Mouse (Mus musculus): ENCODE data around the gene Cyp2e1. TPM values are rescaled to one million over a fixed set of nuclear protein-coding genes. Genes with fewer than 3 reads are reported as not detected.
"Not testable (repeated sequence)": the region's sequence is repeated elsewhere in the genome, so short reads cannot be mapped to it uniquely, and the experiment has no call there.

Cyp2e1 gene
- polyA plus RNA-seq (2016; fragmentation: Nextera tagmentation; extraction: Ambion mirVana): not detected in 2 replicates

DNA sequence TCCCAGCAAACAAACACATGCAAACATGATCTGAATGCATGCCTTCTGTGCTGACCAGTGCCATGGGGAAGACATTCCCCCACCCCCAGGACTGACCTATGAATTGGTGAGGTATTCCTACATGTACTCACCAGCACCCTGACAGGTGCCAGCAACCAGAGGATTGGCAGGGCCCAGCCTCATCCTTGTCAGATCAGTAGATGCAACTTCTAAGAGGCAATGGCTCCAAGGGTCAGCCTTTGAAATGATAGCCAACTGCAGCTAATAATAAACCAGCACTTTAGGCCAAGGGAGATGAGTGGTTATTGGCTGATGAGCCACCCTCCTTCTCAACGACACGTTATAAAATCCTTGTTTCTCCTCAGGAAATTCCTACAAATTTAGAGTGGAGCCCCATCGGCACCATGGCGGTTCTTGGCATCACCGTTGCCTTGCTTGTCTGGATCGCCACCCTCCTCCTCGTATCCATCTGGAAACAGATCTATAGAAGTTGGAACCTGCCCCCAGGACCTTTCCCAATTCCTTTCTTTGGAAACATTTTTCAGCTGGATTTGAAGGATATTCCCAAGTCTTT is at the start of gene Cyp2e1:
Gene Cyp2e1 (plus strand): TSS at position 293 of the 574 bp plus-strand sequence.
- Histone ChIP-seq H3K4me3 (no peak within 1 kb of the TSS), H3K9me3 (replicated peaks) (no peaks in the 10 kb centered on the region), H3K27me3 (replicated peaks) (no peaks in the 10 kb centered on the region), H3K9ac (no peak within 1 kb of the TSS), H3K27ac (no peak within 1 kb of the TSS), H3K4me1 (no peaks in the 10 kb centered on the region), H3K36me3 (no peaks in the 10 kb centered on the region), H3K4me2 (no peak within 1 kb of the TSS)
- 76% methylated on average over 7 of the region's 7 CpGs for WGBS (ENCODE audit: insufficient replicate concordance)
- ATAC-seq: no peak

DNA sequence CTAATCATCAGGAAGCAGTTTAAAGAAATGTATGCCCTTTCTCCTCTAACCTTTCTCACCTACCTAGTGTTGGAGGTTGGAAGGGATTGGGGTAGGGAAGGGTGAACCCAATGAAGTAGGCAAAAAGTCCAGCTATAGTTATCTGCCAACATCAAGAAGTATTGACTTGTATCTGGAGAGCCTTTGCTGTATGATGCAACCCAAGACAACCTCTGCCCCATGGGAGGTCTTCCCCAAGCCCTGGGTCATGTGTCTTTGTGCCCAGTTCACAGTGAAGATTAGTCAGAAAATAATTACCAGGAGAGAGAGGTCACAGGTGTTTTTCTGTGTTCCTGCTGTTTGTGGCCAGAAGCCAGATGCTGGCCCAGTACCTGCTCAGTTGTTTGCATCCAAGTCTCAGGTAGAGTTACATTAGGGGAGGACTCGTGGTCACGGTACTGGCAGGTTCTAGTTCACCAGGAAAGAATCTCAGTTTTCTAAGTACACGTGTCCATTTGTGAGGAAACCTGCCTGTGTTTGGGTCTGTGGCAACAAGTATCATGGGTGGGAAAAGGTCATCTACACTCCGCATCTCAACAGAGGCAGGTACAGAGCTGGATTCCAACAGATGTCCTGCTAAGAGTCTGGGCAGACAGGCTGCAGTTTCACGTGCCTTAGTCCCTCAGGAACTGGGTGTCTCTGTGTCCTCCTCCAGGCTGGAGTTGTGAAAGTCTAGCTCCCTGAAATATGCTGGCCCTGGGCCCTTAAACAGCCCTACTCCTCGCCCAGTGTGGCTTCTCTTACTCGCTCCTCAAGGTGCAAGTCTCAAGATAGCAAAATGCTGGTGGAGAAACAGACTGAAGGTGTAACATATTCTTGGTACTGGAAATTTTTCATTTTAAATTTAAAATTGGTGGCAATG is 46.1 kb upstream of the Cyp2e1 start:
- ATAC-seq: no peak
- 54% methylated on average over 7 of the region's 7 CpGs for WGBS (ENCODE audit: insufficient replicate concordance)
- Histone ChIP-seq H3K9ac (no peak overlapping the region), H3K27me3 (replicated peaks) (no peaks in the 10 kb centered on the region), H3K36me3 (no peaks in the 10 kb centered on the region), H3K9me3 (replicated peaks) (no peaks in the 10 kb centered on the region), H3K27ac (no peak overlapping the region), H3K4me3 (no peak overlapping the region), H3K4me2 (no peak overlapping the region), H3K4me1 (no peaks in the 10 kb centered on the region)

DNA sequence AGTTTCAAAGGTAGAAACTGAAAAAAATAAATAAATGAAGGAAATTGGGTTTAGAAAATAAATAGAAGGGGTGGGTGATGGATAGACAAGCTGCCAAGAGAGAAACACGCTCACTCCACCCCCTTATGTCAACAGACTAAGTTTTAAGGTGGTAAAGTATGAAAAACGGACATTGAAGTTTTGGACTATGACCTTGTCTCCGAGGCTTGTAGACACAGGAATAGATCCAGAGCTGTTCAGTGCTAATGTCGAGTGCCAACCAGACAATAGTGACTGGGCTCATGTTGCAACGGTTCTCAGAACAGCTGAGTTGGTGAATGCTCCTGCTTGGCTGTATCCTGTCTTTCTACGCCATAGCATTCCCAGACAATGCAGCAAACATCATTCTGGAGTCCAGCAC is 42.4 kb upstream of the Cyp2e1 start:
- H3K36me3 ChIP-seq: no peaks in the 10 kb centered on the region
- no peaks in the 10 kb centered on the region for H3K9me3 ChIP-seq (replicated peaks)
- no peak overlapping the region for H3K27ac ChIP-seq
- H3K27me3 ChIP-seq (replicated peaks): no peaks in the 10 kb centered on the region
- no peak overlapping the region for H3K4me2 ChIP-seq
- no peaks in the 10 kb centered on the region for H3K4me1 ChIP-seq
- H3K9ac ChIP-seq: no peak overlapping the region
- no peak for ATAC-seq
- WGBS (ENCODE audit: insufficient replicate concordance): 44% methylated on average over 6 of the region's 6 CpGs
- no peak overlapping the region for H3K4me3 ChIP-seq

DNA sequence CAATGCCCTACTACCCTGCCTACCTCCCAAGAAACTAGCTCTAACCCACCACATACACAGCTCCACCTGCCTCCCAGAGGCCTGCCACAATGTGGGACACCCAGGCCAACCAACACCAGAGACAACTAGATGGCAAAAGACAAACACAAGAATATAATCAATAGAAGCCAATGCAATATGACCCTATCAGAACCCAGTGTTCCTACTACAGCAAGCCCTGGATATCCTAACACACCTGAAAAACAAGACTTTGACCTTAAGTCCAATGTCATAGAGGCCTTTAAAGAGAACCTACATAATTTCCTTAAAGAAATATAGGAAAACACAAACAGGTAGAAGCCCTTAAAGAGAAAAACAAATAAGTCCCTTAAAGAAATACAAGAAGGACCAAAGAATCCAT is 38.0 kb upstream of the Cyp2e1 start:
- Histone ChIP-seq H3K27ac (no peak overlapping the region), H3K27me3 (replicated peaks) (no peaks in the 10 kb centered on the region), H3K9ac (no peak overlapping the region), H3K36me3 (no peaks in the 10 kb centered on the region), H3K4me2 (no peak overlapping the region), H3K4me1 (no peaks in the 10 kb centered on the region), H3K4me3 (no peak overlapping the region), H3K9me3 (replicated peaks) (no peaks in the 10 kb centered on the region)
- ATAC-seq: no peak

DNA sequence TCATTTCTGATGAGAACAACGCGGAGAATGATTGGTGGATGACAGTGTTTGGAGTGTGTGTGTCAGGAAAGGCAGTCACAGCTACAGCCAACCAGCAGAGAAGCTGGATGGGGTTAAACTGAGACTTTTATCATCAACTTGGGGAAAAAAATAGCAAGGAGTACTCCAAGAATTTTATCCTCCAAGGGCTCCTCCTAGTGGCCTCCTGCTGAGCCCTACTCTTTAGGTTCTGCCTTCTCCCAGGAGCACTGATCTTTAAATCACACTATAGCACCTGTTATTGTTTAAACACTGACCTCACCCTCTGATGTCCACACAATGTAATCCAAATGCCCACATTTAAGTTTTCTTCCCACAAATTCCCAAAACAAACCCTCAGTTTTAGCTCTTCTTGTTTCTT is 30.4 kb upstream of the Cyp2e1 start:
- Histone ChIP-seq H3K4me1 (no peaks in the 10 kb centered on the region), H3K27ac (no peak overlapping the region), H3K9ac (no peak overlapping the region), H3K4me2 (no peak overlapping the region), H3K9me3 (replicated peaks) (no peaks in the 10 kb centered on the region), H3K36me3 (no peaks in the 10 kb centered on the region), H3K4me3 (no peak overlapping the region), H3K27me3 (replicated peaks) (no peaks in the 10 kb centered on the region)
- 51% methylated on average over 2 of the region's 2 CpGs for WGBS (ENCODE audit: insufficient replicate concordance)
- ATAC-seq: no peak

DNA sequence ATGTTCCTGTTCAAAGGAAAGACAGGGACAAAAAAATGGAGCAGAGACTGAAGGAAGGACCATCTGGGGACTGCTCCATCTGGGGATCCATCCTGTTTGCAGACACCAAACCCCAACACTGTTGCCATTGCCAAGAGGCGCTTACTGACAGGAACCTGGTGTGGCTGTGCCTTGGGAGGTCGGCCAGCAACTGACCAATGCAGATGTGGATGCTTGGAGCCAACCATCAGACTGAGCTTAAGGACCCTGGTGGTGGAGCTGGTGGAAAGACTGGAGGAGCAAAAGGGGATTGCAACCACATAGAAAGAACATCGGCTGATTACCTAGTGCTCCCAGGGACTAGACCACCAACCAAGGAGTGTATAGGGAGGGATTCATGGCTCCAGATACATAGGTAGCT is 16.1 kb upstream of the Cyp2e1 start:
- no peaks in the 10 kb centered on the region for H3K9me3 ChIP-seq (replicated peaks)
- no peaks in the 10 kb centered on the region for H3K36me3 ChIP-seq
- H3K4me2 ChIP-seq: no peak overlapping the region
- ATAC-seq: no peak
- H3K4me3 ChIP-seq: no peak overlapping the region
- WGBS (ENCODE audit: insufficient replicate concordance): 65% methylated on average over 3 of the region's 3 CpGs
- no peaks in the 10 kb centered on the region for H3K27me3 ChIP-seq (replicated peaks)
- H3K4me1 ChIP-seq: no peaks in the 10 kb centered on the region
- H3K27ac ChIP-seq: no peak overlapping the region
- H3K9ac ChIP-seq: no peak overlapping the region

DNA sequence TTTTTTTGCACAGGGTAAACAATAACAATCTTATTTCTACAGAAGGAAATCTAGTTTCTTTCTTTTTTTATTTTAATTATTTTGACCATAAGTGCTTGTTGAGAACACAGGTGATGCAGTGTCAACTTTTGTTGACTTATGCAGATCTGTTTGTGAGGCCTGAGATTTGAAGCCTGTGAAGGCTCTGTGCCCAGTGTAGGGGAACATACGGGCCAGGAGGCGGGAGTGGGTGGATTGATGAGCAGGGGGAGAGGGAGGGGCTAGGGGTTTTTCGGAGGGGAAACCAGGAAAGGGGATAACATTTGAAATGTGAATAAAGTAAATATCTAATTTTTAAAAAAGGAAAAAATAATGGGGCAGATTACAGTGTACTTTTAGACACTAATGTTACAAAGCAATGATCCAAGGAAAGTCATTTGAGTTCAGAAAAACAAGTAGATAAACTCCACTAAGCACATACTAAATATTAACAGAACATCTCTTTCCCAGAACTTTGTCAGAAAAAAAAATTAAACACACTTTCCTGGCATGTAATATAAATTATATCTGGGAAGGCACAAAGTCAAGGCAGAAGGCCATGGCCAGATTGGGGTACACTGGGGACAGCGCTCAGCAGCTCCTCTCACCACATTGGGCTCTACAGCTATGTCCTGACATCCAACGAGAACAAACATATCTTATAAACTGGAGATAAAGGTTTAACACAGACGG is 15.3 kb upstream of the Cyp2e1 start:
- Histone ChIP-seq H3K4me3 (no peak overlapping the region), H3K9me3 (replicated peaks) (no peaks in the 10 kb centered on the region), H3K9ac (no peak overlapping the region), H3K4me1 (no peaks in the 10 kb centered on the region), H3K4me2 (no peak overlapping the region), H3K36me3 (no peaks in the 10 kb centered on the region), H3K27ac (no peak overlapping the region), H3K27me3 (replicated peaks) (no peaks in the 10 kb centered on the region)
- WGBS (ENCODE audit: insufficient replicate concordance): 58% methylated on average over 6 of the region's 6 CpGs
- ATAC-seq: no peak

DNA sequence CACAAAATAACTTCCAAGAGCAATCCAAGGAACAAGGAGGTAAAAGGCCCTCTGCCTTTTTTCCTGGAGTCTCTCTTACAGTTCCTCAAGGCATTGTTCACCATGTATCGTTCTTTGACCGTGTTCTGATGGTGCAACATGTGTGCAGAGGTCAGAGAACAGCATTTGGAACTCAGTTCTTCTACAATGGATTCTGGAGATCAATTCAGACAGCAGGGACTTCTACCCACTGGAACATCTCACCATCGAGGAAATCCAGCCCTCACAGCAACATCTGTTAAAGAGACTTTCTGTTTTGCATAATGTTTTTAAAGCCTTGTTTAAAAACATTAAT is 14.7 kb upstream of the Cyp2e1 start:
- H3K4me1 ChIP-seq: no peaks in the 10 kb centered on the region
- H3K27me3 ChIP-seq (replicated peaks): no peaks in the 10 kb centered on the region
- ATAC-seq: no peak
- H3K4me2 ChIP-seq: no peak overlapping the region
- no peak overlapping the region for H3K9ac ChIP-seq
- WGBS (ENCODE audit: insufficient replicate concordance): 58% methylated on average over 3 of the region's 3 CpGs
- H3K4me3 ChIP-seq: no peak overlapping the region
- no peaks in the 10 kb centered on the region for H3K36me3 ChIP-seq
- no peaks in the 10 kb centered on the region for H3K9me3 ChIP-seq (replicated peaks)
- no peak overlapping the region for H3K27ac ChIP-seq

DNA sequence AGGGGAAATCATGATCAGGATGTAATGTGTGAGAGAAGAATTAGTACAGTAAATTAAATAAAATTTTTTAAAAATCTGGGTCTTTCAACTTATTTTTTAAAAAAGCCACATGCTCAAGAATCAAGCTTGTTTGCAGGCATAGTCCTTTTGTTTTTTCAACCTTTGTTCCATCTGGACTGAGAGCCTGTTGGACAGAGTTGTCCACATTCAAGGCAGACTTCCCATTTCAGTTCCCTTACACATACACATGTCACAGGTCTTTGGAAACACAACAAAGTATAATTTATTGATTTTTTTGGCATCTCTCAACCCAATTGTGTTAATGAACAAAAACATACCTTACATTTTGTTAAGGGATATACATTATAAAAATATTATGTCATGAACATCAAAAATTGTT is 9.0 kb upstream of the Cyp2e1 start:
- Histone ChIP-seq H3K9ac (no peak overlapping the region), H3K27me3 (replicated peaks) (no peaks in the 10 kb centered on the region), H3K4me1 (no peaks in the 10 kb centered on the region), H3K9me3 (replicated peaks) (no peaks in the 10 kb centered on the region), H3K4me2 (no peak overlapping the region), H3K36me3 (no peaks in the 10 kb centered on the region), H3K4me3 (no peak overlapping the region), H3K27ac (no peak overlapping the region)
- no peak for ATAC-seq

DNA sequence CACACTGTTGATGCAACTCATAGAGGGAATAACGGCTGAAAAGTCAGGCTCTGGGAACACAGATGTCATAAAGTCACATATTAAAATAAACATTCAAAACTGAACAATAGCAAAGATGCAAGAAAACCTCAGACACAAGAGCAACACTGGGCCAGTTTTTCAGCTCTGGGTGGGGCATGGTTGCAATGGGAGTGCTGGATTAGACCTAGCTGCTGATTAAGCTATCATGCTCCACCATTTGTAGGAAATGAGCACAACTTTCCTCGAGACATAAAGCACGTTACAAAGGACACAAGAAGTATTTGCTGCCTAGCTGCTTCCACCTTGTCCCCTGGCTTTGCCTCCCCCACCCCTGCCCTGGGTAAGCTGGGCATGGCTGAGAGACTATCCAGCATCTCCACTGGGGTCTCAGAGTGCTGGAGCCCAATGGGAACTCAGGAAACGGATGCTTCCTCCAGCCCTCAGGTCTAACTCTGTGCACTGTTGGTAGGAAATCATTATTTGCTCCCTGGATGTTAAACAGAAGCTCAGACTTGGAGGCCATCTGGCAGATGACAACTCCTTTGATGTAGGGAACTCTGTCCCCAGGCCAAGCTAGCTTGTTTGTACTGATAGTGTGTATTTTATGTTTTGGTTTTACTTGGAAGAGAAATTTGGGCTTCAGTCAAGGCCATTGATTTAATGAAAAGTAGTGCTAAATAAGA is 7.2 kb upstream of the Cyp2e1 start:
- no peak overlapping the region for H3K4me2 ChIP-seq
- 53% methylated on average over 4 of the region's 4 CpGs for WGBS (ENCODE audit: insufficient replicate concordance)
- ATAC-seq: no peak
- H3K27me3 ChIP-seq (replicated peaks): no peaks in the 10 kb centered on the region
- H3K4me3 ChIP-seq: no peak overlapping the region
- no peaks in the 10 kb centered on the region for H3K9me3 ChIP-seq (replicated peaks)
- 0 out of 2 replicates have a peak overlapping the region, but pooled peaks have one; percentile 36 for H3K27ac ChIP-seq
- no peak overlapping the region for H3K9ac ChIP-seq
- no peaks in the 10 kb centered on the region for H3K36me3 ChIP-seq
- H3K4me1 ChIP-seq: no peaks in the 10 kb centered on the region

DNA sequence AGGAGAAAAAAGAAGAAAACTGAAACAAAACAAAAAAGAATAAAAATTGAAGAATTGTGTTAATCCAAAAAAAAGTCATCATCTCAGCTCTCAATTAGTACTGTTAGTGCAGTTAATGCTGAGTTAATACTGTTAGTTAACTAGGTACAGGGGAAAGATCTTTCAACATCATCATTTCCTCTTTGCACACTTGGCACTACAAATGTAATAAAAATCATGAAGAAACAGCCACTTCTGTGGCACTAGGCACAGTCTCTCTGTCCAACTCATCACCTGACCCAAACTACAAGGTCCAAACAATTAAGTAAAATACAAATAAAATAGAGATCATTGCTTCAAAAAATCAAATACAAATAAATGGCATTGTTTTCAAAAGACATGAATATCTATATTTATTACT is 2.9 kb upstream of the Cyp2e1 start:
- ATAC-seq: no peak
- Histone ChIP-seq H3K9me3 (replicated peaks) (no peaks in the 10 kb centered on the region), H3K9ac (no peak overlapping the region), H3K27ac (no peak overlapping the region), H3K4me1 (no peaks in the 10 kb centered on the region), H3K4me3 (no peak overlapping the region), H3K27me3 (replicated peaks) (no peaks in the 10 kb centered on the region), H3K36me3 (no peaks in the 10 kb centered on the region), H3K4me2 (no peak overlapping the region)

DNA sequence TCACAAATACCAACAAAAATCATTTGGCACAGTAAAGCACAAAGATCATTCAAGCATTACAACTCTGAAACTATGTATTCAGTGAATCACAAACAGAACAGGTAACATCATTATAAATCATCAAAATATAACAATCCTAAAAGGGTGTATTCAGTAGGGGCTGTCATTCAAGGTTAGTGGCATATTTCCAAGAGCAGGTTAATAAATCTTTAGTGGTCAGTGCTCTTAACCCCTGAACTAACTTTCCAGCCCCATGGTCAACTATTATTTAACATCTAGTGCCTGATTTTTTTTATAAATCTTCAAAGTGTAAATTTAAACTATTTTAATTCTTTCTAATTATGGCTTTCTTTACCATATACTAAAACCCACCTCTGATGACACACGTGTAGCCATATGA is 1.9 kb downstream of the Cyp2e1 start:
- not testable (repeated sequence) for H3K36me3 ChIP-seq; H3K27ac ChIP-seq; H3K9me3 ChIP-seq (replicated peaks); ATAC-seq; H3K27me3 ChIP-seq (replicated peaks); H3K4me2 ChIP-seq; H3K9ac ChIP-seq; H3K4me1 ChIP-seq; H3K4me3 ChIP-seq
- 53% methylated on average over 1 of the region's 1 CpGs for WGBS (ENCODE audit: insufficient replicate concordance)
